17 mouse cellular contexts compared by ENCODE assay signal in genomic region chr12:112616668-112617067, GRCm38 (mm10). TPM values are rescaled to one million over a fixed set of nuclear protein-coding genes. Genes with fewer than 3 reads are reported as not detected.
A peak's percentile ranks its signal among the peaks of the same experiment; 100 is the strongest.
DNase-seq lines count a peak whose midpoint lies in the region; ATAC-seq and TF ChIP-seq lines count a peak whose summit lies in the region.
"Had no signal": no experiment of that assay in that cellular context is flagged by ENCODE, and none has a peak within 500 bp of the region (broad histone marks: within the 10 kb centered on the region; RNA-seq: fewer than 3 reads in every experiment).

No protein-coding gene starts in this region.

- 59% methylated on average over 9 of the region's 9 CpGs for WGBS in heart, embryonic 10.5 days
- 53% methylated on average over 9 of the region's 9 CpGs for WGBS in liver, postnatal 0 days (ENCODE audit: insufficient replicate concordance)
- WGBS in liver, embryonic 11.5 days = 47% methylated on average over 9 of the region's 9 CpGs
- WGBS in small intestine, adult 2 months = 43% methylated on average over 9 of the region's 9 CpGs

- peaks cover 18% of the 10 kb centered on the region; the same call in 1 of the 2 replicates for H3K27me3 ChIP-seq in heart, embryonic 10.5 days (ENCODE audit: insufficient read depth, poor library complexity, severe bottlenecking)
- no peaks in the 10 kb centered on the region for H3K27me3 ChIP-seq in liver, postnatal 0 days (ENCODE audit: insufficient read depth, low read length)
- H3K27me3 ChIP-seq in liver, embryonic 11.5 days (replicated peaks; ENCODE audit: control insufficient read depth, insufficient read depth, low read length) = peaks cover 14% of the 10 kb centered on the region
- no peaks in the 10 kb centered on the region for H3K27me3 ChIP-seq in MEL (ENCODE audit: control insufficient read depth in 1 of 2, insufficient read depth in 2 of 2, low read length in 2 of 2)
- peaks cover 12% of the 10 kb centered on the region; the same call in 1 of the 2 replicates for H3K27me3 ChIP-seq in small intestine, adult 2 months (ENCODE audit: control insufficient read depth, insufficient read depth, low read length)

- H3K4me3 ChIP-seq in heart, embryonic 10.5 days = no peak overlapping the region
- no peak overlapping the region for H3K4me3 ChIP-seq in liver, postnatal 0 days (ENCODE audit: low read depth, low read length)
- H3K4me3 ChIP-seq in liver, embryonic 11.5 days (ENCODE audit: low read depth, low read length) = no peak overlapping the region
- H3K4me3 ChIP-seq in MEL (ENCODE audit: control insufficient read depth in 1 of 2, insufficient read depth in 1 of 2, low read depth in 2 of 2, low read length in 2 of 2) = no peak overlapping the region
- H3K4me3 ChIP-seq in small intestine, adult 2 months (ENCODE audit: low read depth, low read length) = no peak overlapping the region
- H3K4me3 ChIP-seq: forebrain, embryonic 13.5 days; hindbrain, embryonic 13.5 days; kidney, embryonic 15.5 days; liver, embryonic 15.5 days; neural tube, embryonic 13.5 days had no signal

- H3K9me3 ChIP-seq in heart, embryonic 10.5 days = no peaks in the 10 kb centered on the region
- no peaks in the 10 kb centered on the region for H3K9me3 ChIP-seq in liver, postnatal 0 days (ENCODE audit: low read length)
- H3K9me3 ChIP-seq in liver, embryonic 11.5 days (ENCODE audit: control insufficient read depth, low read length) = no peaks in the 10 kb centered on the region
- H3K9me3 ChIP-seq in MEL (replicated peaks; ENCODE audit: insufficient read depth, low read length) = no peaks in the 10 kb centered on the region
- H3K9me3 ChIP-seq: forebrain, embryonic 13.5 days; hindbrain, embryonic 13.5 days; kidney, embryonic 15.5 days; liver, embryonic 15.5 days; neural tube, embryonic 13.5 days had no signal

- TF ChIP-seq EP300 in liver, postnatal 0 days (IDR thresholded peaks at IDR 0.05; ENCODE audit: low read depth) = no peak
- no peak for TF ChIP-seq EP300 in MEL (IDR thresholded peaks at IDR 0.05; ENCODE audit: low read depth in 1 of 2, low read length in 2 of 2)

- H3K27ac ChIP-seq in heart, embryonic 10.5 days = 0 out of 2 replicates have a peak overlapping the region, but pooled peaks have one; percentile 92
- peak overlapping the region; percentile 72 for H3K27ac ChIP-seq in liver, postnatal 0 days (ENCODE audit: low read depth)
- no peak overlapping the region for H3K27ac ChIP-seq in liver, embryonic 11.5 days (ENCODE audit: low read depth, low read length)
- H3K27ac ChIP-seq in MEL (ENCODE audit: control insufficient read depth, low read depth, low read length) = peak overlapping the region; percentile 57
- peak overlapping the region; percentile 66; the same call in 1 of the 2 replicates for H3K27ac ChIP-seq in small intestine, adult 2 months (ENCODE audit: insufficient read depth, low read depth, low read length)
- H3K27ac ChIP-seq: forebrain, embryonic 13.5 days; hindbrain, embryonic 13.5 days; kidney, embryonic 15.5 days; liver, embryonic 15.5 days; neural tube, embryonic 13.5 days had no signal

- peaks cover 20% of the 10 kb centered on the region for H3K36me3 ChIP-seq in heart, embryonic 10.5 days
- H3K36me3 ChIP-seq in liver, postnatal 0 days (replicated peaks; ENCODE audit: insufficient read depth, low read length) = peaks cover 10% of the 10 kb centered on the region; the same call in 1 of the 2 replicates
- H3K36me3 ChIP-seq in liver, embryonic 11.5 days (ENCODE audit: control insufficient read depth, insufficient read depth, low read length) = no peaks in the 10 kb centered on the region
- H3K36me3 ChIP-seq in MEL (ENCODE audit: control insufficient read depth in 1 of 2, insufficient read depth in 2 of 2, low read length in 2 of 2) = peaks cover 0 to 26% of the 10 kb centered on the region in 2 experiments; a peak in 2 of 4 replicates
- H3K36me3 ChIP-seq in small intestine, adult 2 months (ENCODE audit: control insufficient read depth, insufficient read depth, low read length) = no peaks in the 10 kb centered on the region
- H3K36me3 ChIP-seq: hindbrain, embryonic 13.5 days; neural tube, embryonic 13.5 days had no signal

- peaks cover 6% of the 10 kb centered on the region; the same call in 1 of the 2 replicates for H3K79me2 ChIP-seq in MEL (ENCODE audit: control insufficient read depth, insufficient read depth, low read length, poor library complexity)

- TF ChIP-seq RAD21 in MEL (IDR thresholded peaks at IDR 0.05; ENCODE audit: low read depth, low read length) = no peak

- intact Hi-C loops in heart, postnatal 36 days (cut with DNase I) = no loop called here

- no peak for DNase-seq in heart, embryonic 10.5 days (ENCODE audit: low spot score)
- DNase-seq in heart, postnatal 36 days = no peak
- DNase-seq in liver, postnatal 0 days = no peak
- DNase-seq in liver, embryonic 11.5 days (ENCODE audit: low spot score) = no peak
- DNase-seq in MEL (ENCODE audit: low read depth, low spot score) = peak; percentile 71
- no peak for DNase-seq in right cerebral cortex, postnatal 25 days
- DNase-seq: cerebellum, postnatal 14 days; gastrocnemius, postnatal 36 days; left cerebral cortex, postnatal 4 days; lung, postnatal 14 days had no signal

- no peak overlapping the region for H3K9ac ChIP-seq in liver, postnatal 0 days (replicated peaks)
- H3K9ac ChIP-seq in liver, embryonic 11.5 days (ENCODE audit: low read depth, low read length) = no peak overlapping the region
- H3K9ac ChIP-seq in MEL (ENCODE audit: control insufficient read depth, low read depth, low read length, poor library complexity, severe bottlenecking) = no peak overlapping the region
- H3K9ac ChIP-seq: forebrain, embryonic 13.5 days; hindbrain, embryonic 13.5 days; kidney, embryonic 15.5 days; liver, embryonic 15.5 days; neural tube, embryonic 13.5 days had no signal

- H3K4me1 ChIP-seq in heart, embryonic 10.5 days = peaks cover 70% of the 10 kb centered on the region
- peaks cover 28% of the 10 kb centered on the region for H3K4me1 ChIP-seq in liver, postnatal 0 days (ENCODE audit: insufficient read depth)
- H3K4me1 ChIP-seq in liver, embryonic 11.5 days (replicated peaks; ENCODE audit: control insufficient read depth, insufficient read depth, low read length) = peaks cover 29% of the 10 kb centered on the region
- H3K4me1 ChIP-seq in MEL (ENCODE audit: control insufficient read depth in 1 of 2, insufficient read depth in 2 of 2, low read length in 2 of 2) = peaks cover 17 to 36% of the 10 kb centered on the region in 2 experiments
- peaks cover 19% of the 10 kb centered on the region for H3K4me1 ChIP-seq in small intestine, adult 2 months (ENCODE audit: control insufficient read depth, insufficient read depth, insufficient read length, low read length)

- peak overlapping the region; percentile 5; the same call in 1 of the 2 replicates for H3K4me2 ChIP-seq in liver, postnatal 0 days (ENCODE audit: low read depth, low read length)
- no peak overlapping the region for H3K4me2 ChIP-seq in liver, embryonic 11.5 days
- H3K4me2 ChIP-seq: forebrain, embryonic 13.5 days; hindbrain, embryonic 13.5 days; kidney, embryonic 15.5 days; liver, embryonic 15.5 days; midbrain, embryonic 11.5 days; neural tube, embryonic 13.5 days had no signal

- ATAC-seq in liver, postnatal 0 days = no peak
- no peak for ATAC-seq in liver, embryonic 11.5 days (replicated peaks; ENCODE audit: low FRiP score)
- ATAC-seq: forebrain, embryonic 13.5 days had no signal

- no peak for TF ChIP-seq POLR2A in MEL (IDR thresholded peaks at IDR 0.05; ENCODE audit: control insufficient read depth in 1 of 2, insufficient read depth in 1 of 2, low read depth in 1 of 2, low read length in 2 of 2, poor library complexity in 1 of 2)
- no peak for TF ChIP-seq POLR2A in small intestine, adult 2 months (IDR thresholded peaks at IDR 0.05; ENCODE audit: low read depth, low read length)

- no peak for TF ChIP-seq CTCF in liver, postnatal 0 days (IDR thresholded peaks at IDR 0.05; ENCODE audit: low read depth)
- no peak for TF ChIP-seq CTCF in MEL (IDR thresholded peaks at IDR 0.05 in 2 of 3, conservative IDR thresholded peaks at IDR 0.05 in 1 of 3; ENCODE audit: control insufficient read depth in 1 of 3, insufficient read depth in 1 of 3, low read depth in 2 of 3, low read length in 3 of 3, poor library complexity in 1 of 3, severe bottlenecking in 1 of 3)
- TF ChIP-seq CTCF in small intestine, adult 2 months (IDR thresholded peaks at IDR 0.05; ENCODE audit: extremely low read depth, insufficient read length, insufficient replicate concordance, low read depth, low read length) = no peak

RNA-seq across cellular contexts. Expression of gene Adssl1, which starts 3.2 kb away (rescaled TPM):
- 57.2 and 99.3 TPM in 2 replicates for polyA plus RNA-seq in heart, embryonic 10.5 days (2016; fragmentation: Nextera tagmentation; extraction: Ambion mirVana)
- total RNA-seq in heart, postnatal 36 days (2021) = 100 to 1,000 TPM; 162 to 165 TPM
- 22.8 and 24.4 TPM in 2 replicates for polyA plus RNA-seq in liver, postnatal 0 days (2015; fragmentation: Nextera tagmentation; extraction: Ambion mirVana)
- 5.6 and 7.4 TPM in 2 replicates for polyA plus RNA-seq in liver, embryonic 11.5 days (2014; fragmentation: Nextera tagmentation; extraction: Ambion mirVana)
- 36.0 and 58.2 TPM in 2 replicates for total RNA-seq in MEL (2012; rRNA removed)
- 10 to 100 TPM in 1 of 2 experiments, not detected in 1; 63.9 TPM for polyA plus RNA-seq in MEL (2012; ENCODE audit: insufficient read depth in 1 of 2, insufficient read length in 2 of 2, low read depth in 1 of 2, low replicate concordance in 2 of 2, missing spikeins in 1 of 2)
- 4.3 and 5.6 TPM in 2 replicates for polyA plus RNA-seq in small intestine, adult 2 months (2012; rRNA removed)

RNA-seq across cellular contexts. Expression of gene Siva1, which starts 27.8 kb away (rescaled TPM):
- polyA plus RNA-seq in heart, embryonic 10.5 days (2016; fragmentation: Nextera tagmentation; extraction: Ambion mirVana) = 175 and 207 TPM in 2 replicates
- total RNA-seq in heart, postnatal 36 days (2021) = 10 to 100 TPM; 29.4 to 31.0 TPM
- polyA plus RNA-seq in liver, postnatal 0 days (2015; fragmentation: Nextera tagmentation; extraction: Ambion mirVana) = 55.6 and 62.2 TPM in 2 replicates
- polyA plus RNA-seq in liver, embryonic 11.5 days (2014; fragmentation: Nextera tagmentation; extraction: Ambion mirVana) = 216 and 222 TPM in 2 replicates
- 591 and 659 TPM in 2 replicates for total RNA-seq in MEL (2012; rRNA removed)
- 100 to 1,000 TPM in 1 of 2 experiments, not detected in 1; 531 TPM for polyA plus RNA-seq in MEL (2012; ENCODE audit: insufficient read depth in 1 of 2, insufficient read length in 2 of 2, low read depth in 1 of 2, low replicate concordance in 2 of 2, missing spikeins in 1 of 2)
- polyA plus RNA-seq in small intestine, adult 2 months (2012; rRNA removed) = 16.1 and 31.3 TPM in 2 replicates

RNA-seq across cellular contexts. Expression of gene Inf2, which starts 28.1 kb away (rescaled TPM):
- polyA plus RNA-seq in heart, embryonic 10.5 days (2016; fragmentation: Nextera tagmentation; extraction: Ambion mirVana) = 3.5 and 5.6 TPM in 2 replicates
- total RNA-seq in heart, postnatal 36 days (2021) = 10 to 100 TPM; 16.6 to 23.9 TPM
- polyA plus RNA-seq in liver, postnatal 0 days (2015; fragmentation: Nextera tagmentation; extraction: Ambion mirVana) = 1.8 and 1.9 TPM in 2 replicates
- polyA plus RNA-seq in liver, embryonic 11.5 days (2014; fragmentation: Nextera tagmentation; extraction: Ambion mirVana) = 4.6 and 6.5 TPM in 2 replicates
- total RNA-seq in MEL (2012; rRNA removed) = 23.2 and 26.1 TPM in 2 replicates
- polyA plus RNA-seq in MEL (2012; ENCODE audit: insufficient read depth in 1 of 2, insufficient read length in 2 of 2, low read depth in 1 of 2, low replicate concordance in 2 of 2, missing spikeins in 1 of 2) = 100 to 1,000 TPM in 1 of 2 experiments, 10 to 100 TPM in 1; 55.7 to 122 TPM
- polyA plus RNA-seq in small intestine, adult 2 months (2012; rRNA removed) = 6.6 and 11.0 TPM in 2 replicates

RNA-seq across cellular contexts. Expression of gene Akt1, which starts 58.0 kb away (rescaled TPM):
- 57.1 and 82.0 TPM in 2 replicates for polyA plus RNA-seq in heart, embryonic 10.5 days (2016; fragmentation: Nextera tagmentation; extraction: Ambion mirVana)
- total RNA-seq in heart, postnatal 36 days (2021) = 100 to 1,000 TPM; 184 to 212 TPM
- 26.7 and 29.3 TPM in 2 replicates for polyA plus RNA-seq in liver, postnatal 0 days (2015; fragmentation: Nextera tagmentation; extraction: Ambion mirVana)
- 54.9 and 62.9 TPM in 2 replicates for polyA plus RNA-seq in liver, embryonic 11.5 days (2014; fragmentation: Nextera tagmentation; extraction: Ambion mirVana)
- total RNA-seq in MEL (2012; rRNA removed) = 289 and 322 TPM in 2 replicates
- polyA plus RNA-seq in MEL (2012; ENCODE audit: insufficient read depth in 1 of 2, insufficient read length in 2 of 2, low read depth in 1 of 2, low replicate concordance in 2 of 2, missing spikeins in 1 of 2) = 100 to 1,000 TPM; 764 to 827 TPM
- 79.0 and 88.7 TPM in 2 replicates for polyA plus RNA-seq in small intestine, adult 2 months (2012; rRNA removed)
